10 mouse cellular contexts compared by ENCODE assay signal in the genomic region with DNA sequence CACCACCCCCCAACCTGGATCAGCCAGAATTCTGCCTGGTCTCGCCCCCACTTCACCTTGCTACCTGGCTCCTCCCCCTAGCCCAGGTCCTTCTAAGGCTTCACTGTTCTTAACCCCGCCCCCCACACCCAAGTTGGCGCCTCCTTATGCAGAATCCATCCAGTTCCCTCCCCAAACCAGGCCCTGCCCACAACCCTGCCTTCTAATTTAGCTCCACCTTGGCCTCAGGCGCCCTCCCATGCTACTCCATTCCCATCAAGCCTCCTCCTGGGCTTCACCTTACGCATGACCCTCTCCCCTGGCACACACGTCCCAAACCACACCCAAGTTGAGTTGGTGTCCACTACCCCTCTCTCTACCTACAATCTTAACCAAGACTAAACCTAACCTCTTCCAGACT. TPM values are rescaled to one million over a fixed set of nuclear protein-coding genes. Genes with fewer than 3 reads are reported as not detected.
DNase-seq lines count a peak whose midpoint lies in the region; ATAC-seq and TF ChIP-seq lines count a peak whose summit lies in the region.
"Had no signal": no experiment of that assay in that cellular context is flagged by ENCODE, and none has a peak within 500 bp of the region (broad histone marks: within the 10 kb centered on the region; RNA-seq: fewer than 3 reads in every experiment).

No protein-coding gene starts in this region.

- H3K4me2 ChIP-seq in liver, embryonic 14.5 days (ENCODE audit: low read depth) = no peak overlapping the region
- H3K4me2 ChIP-seq in liver, embryonic 12.5 days = no peak overlapping the region
- peak overlapping the region; percentile 29; the same call in 1 of the 2 replicates for H3K4me2 ChIP-seq in embryonic facial prominence, embryonic 15.5 days (replicated peaks)

- H3K36me3 ChIP-seq in liver, embryonic 14.5 days (replicated peaks; ENCODE audit: control insufficient read depth, insufficient read depth, low read depth) = no peaks in the 10 kb centered on the region
- H3K36me3 ChIP-seq in liver, embryonic 12.5 days = no peaks in the 10 kb centered on the region
- peaks cover 10% of the 10 kb centered on the region for H3K36me3 ChIP-seq in embryonic facial prominence, embryonic 15.5 days

- TF ChIP-seq EP300 in liver, embryonic 14.5 days (IDR thresholded peaks at IDR 0.05; ENCODE audit: low read depth) = no peak

- H3K27me3 ChIP-seq in liver, embryonic 14.5 days (ENCODE audit: control insufficient read depth, insufficient read depth, low read length) = peaks cover 26% of the 10 kb centered on the region
- peaks cover 56% of the 10 kb centered on the region for H3K27me3 ChIP-seq in liver, embryonic 12.5 days (replicated peaks)
- no peaks in the 10 kb centered on the region for H3K27me3 ChIP-seq in cerebellum, adult 2 months (ENCODE audit: control insufficient read depth, insufficient read depth, low read length)
- peaks cover 44% of the 10 kb centered on the region for H3K27me3 ChIP-seq in embryonic facial prominence, embryonic 15.5 days
- H3K27me3 ChIP-seq: Patski had no signal

- DNase-seq in liver, embryonic 14.5 days (ENCODE audit: low read depth in 3 of 3, low spot score in 3 of 3) = no peak
- DNase-seq in cerebellum, adult 2 months = peak; percentile 35 to 49
- DNase-seq in layer of hippocampus, postnatal 10 days (ENCODE audit: low spot score in 2 of 2) = no peak
- no peak for DNase-seq in ovary, postnatal 10 days (ENCODE audit: low spot score)
- DNase-seq in adrenal gland, postnatal 36 days = no peak

- no peak overlapping the region for H3K9ac ChIP-seq in liver, embryonic 14.5 days (replicated peaks)
- H3K9ac ChIP-seq in liver, embryonic 12.5 days = no peak overlapping the region
- no peak overlapping the region for H3K9ac ChIP-seq in embryonic facial prominence, embryonic 15.5 days

- TF ChIP-seq POLR2A in cerebellum, adult 2 months (IDR thresholded peaks at IDR 0.05; ENCODE audit: borderline replicate concordance, insufficient read depth, low read length) = no peak

- H3K4me1 ChIP-seq in liver, embryonic 14.5 days (replicated peaks; ENCODE audit: control insufficient read depth in 2 of 2, insufficient read depth in 2 of 2, low read length in 1 of 2) = no peaks in the 10 kb centered on the region
- no peaks in the 10 kb centered on the region for H3K4me1 ChIP-seq in liver, embryonic 12.5 days
- no peaks in the 10 kb centered on the region for H3K4me1 ChIP-seq in cerebellum, adult 2 months (ENCODE audit: control insufficient read depth, insufficient read depth, low read length)
- H3K4me1 ChIP-seq in embryonic facial prominence, embryonic 15.5 days = peaks cover 9% of the 10 kb centered on the region

- TF ChIP-seq CTCF in liver, embryonic 14.5 days (IDR thresholded peaks at IDR 0.05; ENCODE audit: low read depth) = no peak
- TF ChIP-seq CTCF in cerebellum, adult 2 months (IDR thresholded peaks at IDR 0.05; ENCODE audit: borderline replicate concordance, insufficient read depth, low read depth, low read length) = no peak

- no peak overlapping the region for H3K4me3 ChIP-seq in liver, embryonic 14.5 days (ENCODE audit: insufficient read depth in 1 of 2, low read depth in 2 of 2, low read length in 2 of 2)
- no peak overlapping the region for H3K4me3 ChIP-seq in liver, embryonic 12.5 days
- H3K4me3 ChIP-seq in cerebellum, adult 2 months (replicated peaks; ENCODE audit: insufficient read depth, low read depth, low read length) = peak overlapping the region; percentile 60
- 0 out of 2 replicates have a peak overlapping the region, but pooled peaks have one; percentile 12 for H3K4me3 ChIP-seq in embryonic facial prominence, embryonic 15.5 days (replicated peaks)

- H3K27ac ChIP-seq in liver, embryonic 14.5 days = no peak overlapping the region
- H3K27ac ChIP-seq in liver, embryonic 12.5 days = no peak overlapping the region
- H3K27ac ChIP-seq in cerebellum, adult 2 months (ENCODE audit: insufficient read depth, low read length) = no peak overlapping the region
- no peak overlapping the region for H3K27ac ChIP-seq in embryonic facial prominence, embryonic 15.5 days (replicated peaks)

- ATAC-seq in liver, embryonic 14.5 days (ENCODE audit: insufficient read depth) = peak; percentile 18; the same call in 1 of the 2 replicates
- no peak for ATAC-seq in liver, embryonic 12.5 days
- no peak for ATAC-seq in embryonic facial prominence, embryonic 15.5 days (ENCODE audit: insufficient number of reproducible peaks, low FRiP score, low TSS enrichment, low read depth)
- ATAC-seq in megakaryocyte progenitor cell, adult 5-6 weeks (replicated peaks; ENCODE audit: poor library complexity) = peak; percentile 26; the same call in 1 of the 2 replicates
- ATAC-seq: Patski had no signal

- H3K9me3 ChIP-seq in liver, embryonic 14.5 days (ENCODE audit: control insufficient read depth, low read length) = no peaks in the 10 kb centered on the region
- no peaks in the 10 kb centered on the region for H3K9me3 ChIP-seq in liver, embryonic 12.5 days (replicated peaks)
- H3K9me3 ChIP-seq in embryonic facial prominence, embryonic 15.5 days (replicated peaks) = no peaks in the 10 kb centered on the region

- 6% methylated on average over 6 of the region's 6 CpGs for WGBS in liver, embryonic 14.5 days (ENCODE audit: insufficient replicate concordance)
- 7% methylated on average over 6 of the region's 6 CpGs for WGBS in liver, embryonic 12.5 days (ENCODE audit: insufficient replicate concordance)
- WGBS in cerebellum, adult 2 months = 37% methylated on average over 6 of the region's 6 CpGs
- WGBS in embryonic facial prominence, embryonic 15.5 days = 3% methylated on average over 6 of the region's 6 CpGs

RNA-seq across cellular contexts. Expression of a gene that starts 1.4 kb away (rescaled TPM):
- polyA plus RNA-seq in liver, embryonic 14.5 days (2012; rRNA removed) = 0.02 TPM in 2 replicates
- polyA plus RNA-seq in liver, embryonic 14.5 days (2014; fragmentation: Nextera tagmentation; extraction: Ambion mirVana) = not detected in 2 replicates
- polyA plus RNA-seq in liver, embryonic 12.5 days (2016; fragmentation: Nextera tagmentation; extraction: Ambion mirVana) = 0.02 TPM in 1 of 2 replicates, not detected in the other
- polyA plus RNA-seq in cerebellum, adult 2 months (2012; rRNA removed) = 105 and 114 TPM in 2 replicates
- polyA plus RNA-seq in embryonic facial prominence, embryonic 15.5 days (2015; fragmentation: Nextera tagmentation; extraction: Ambion mirVana) = 0.21 and 1.1 TPM in 2 replicates
- total RNA-seq in megakaryocyte progenitor cell, adult 5-6 weeks (2015) = 0.49 TPM in 1 of 2 replicates, not detected in the other
- total RNA-seq in megakaryocyte progenitor cell, adult 5-6 weeks (2017) = not detected in 2 replicates
- total RNA-seq in layer of hippocampus, postnatal 10 days (2021) = 1 to 10 TPM; 7.1 to 8.1 TPM
- total RNA-seq in adrenal gland, postnatal 36 days (2021) = 1 to 10 TPM; 1.1 TPM
- polyA plus RNA-seq: heart, postnatal 0 days had no signal

RNA-seq across cellular contexts. Expression of a gene that starts 23.4 kb away (rescaled TPM):
- 9.4 and 11.7 TPM in 2 replicates for polyA plus RNA-seq in liver, embryonic 14.5 days (2012; rRNA removed)
- 6.7 and 7.5 TPM in 2 replicates for polyA plus RNA-seq in liver, embryonic 14.5 days (2014; fragmentation: Nextera tagmentation; extraction: Ambion mirVana)
- 15.8 and 16.0 TPM in 2 replicates for polyA plus RNA-seq in liver, embryonic 12.5 days (2016; fragmentation: Nextera tagmentation; extraction: Ambion mirVana)
- polyA plus RNA-seq in cerebellum, adult 2 months (2012; rRNA removed) = 48.1 and 53.4 TPM in 2 replicates
- polyA plus RNA-seq in embryonic facial prominence, embryonic 15.5 days (2015; fragmentation: Nextera tagmentation; extraction: Ambion mirVana) = 18.0 and 22.9 TPM in 2 replicates
- 33.9 and 34.7 TPM in 2 replicates for total RNA-seq in megakaryocyte progenitor cell, adult 5-6 weeks (2015)
- 36.6 and 39.0 TPM in 2 replicates for total RNA-seq in megakaryocyte progenitor cell, adult 5-6 weeks (2017)
- 10 to 100 TPM; 28.3 to 28.6 TPM for total RNA-seq in layer of hippocampus, postnatal 10 days (2021)
- 10 to 100 TPM; 25.2 to 27.2 TPM for total RNA-seq in adrenal gland, postnatal 36 days (2021)

RNA-seq across cellular contexts. Expression of a gene that starts 43.3 kb away (rescaled TPM):
- 8.0 TPM in 2 replicates for polyA plus RNA-seq in liver, embryonic 14.5 days (2012; rRNA removed)
- polyA plus RNA-seq in liver, embryonic 14.5 days (2014; fragmentation: Nextera tagmentation; extraction: Ambion mirVana) = 4.5 and 5.1 TPM in 2 replicates
- polyA plus RNA-seq in liver, embryonic 12.5 days (2016; fragmentation: Nextera tagmentation; extraction: Ambion mirVana) = 8.7 and 9.1 TPM in 2 replicates
- 11.0 and 11.6 TPM in 2 replicates for polyA plus RNA-seq in cerebellum, adult 2 months (2012; rRNA removed)
- 12.5 and 13.6 TPM in 2 replicates for polyA plus RNA-seq in embryonic facial prominence, embryonic 15.5 days (2015; fragmentation: Nextera tagmentation; extraction: Ambion mirVana)
- total RNA-seq in megakaryocyte progenitor cell, adult 5-6 weeks (2015) = 12.7 and 13.4 TPM in 2 replicates
- 4.1 and 9.7 TPM in 2 replicates for total RNA-seq in megakaryocyte progenitor cell, adult 5-6 weeks (2017)
- total RNA-seq in layer of hippocampus, postnatal 10 days (2021) = 1 to 10 TPM; 6.7 to 8.0 TPM
- 10 to 100 TPM; 14.0 to 15.4 TPM for total RNA-seq in adrenal gland, postnatal 36 days (2021)

RNA-seq across cellular contexts. Expression of a gene that starts 45.9 kb away (rescaled TPM):
- polyA plus RNA-seq in liver, embryonic 14.5 days (2012; rRNA removed) = 11.6 and 13.6 TPM in 2 replicates
- 16.0 and 17.0 TPM in 2 replicates for polyA plus RNA-seq in liver, embryonic 14.5 days (2014; fragmentation: Nextera tagmentation; extraction: Ambion mirVana)
- 24.8 and 26.5 TPM in 2 replicates for polyA plus RNA-seq in liver, embryonic 12.5 days (2016; fragmentation: Nextera tagmentation; extraction: Ambion mirVana)
- polyA plus RNA-seq in cerebellum, adult 2 months (2012; rRNA removed) = 23.8 and 24.2 TPM in 2 replicates
- 32.3 and 35.6 TPM in 2 replicates for polyA plus RNA-seq in embryonic facial prominence, embryonic 15.5 days (2015; fragmentation: Nextera tagmentation; extraction: Ambion mirVana)
- total RNA-seq in megakaryocyte progenitor cell, adult 5-6 weeks (2015) = 22.7 and 24.3 TPM in 2 replicates
- total RNA-seq in megakaryocyte progenitor cell, adult 5-6 weeks (2017) = 39.7 and 55.8 TPM in 2 replicates
- total RNA-seq in layer of hippocampus, postnatal 10 days (2021) = 10 to 100 TPM; 18.1 to 20.6 TPM
- 10 to 100 TPM; 19.7 to 30.1 TPM for total RNA-seq in adrenal gland, postnatal 36 days (2021)

Comparison
In these comparisons a context has a peak if more than half of its experiments do, and no peak if none do; other contexts are left out.
1. ATAC-seq: peak in liver, embryonic 14.5 days (single experiment) and megakaryocyte progenitor cell, adult 5-6 weeks (single experiment); none in liver, embryonic 12.5 days (single experiment) and embryonic facial prominence, embryonic 15.5 days (single experiment).
2. DNase-seq: peak in cerebellum, adult 2 months (2 of 2); none in liver, embryonic 14.5 days (0 of 3), layer of hippocampus, postnatal 10 days (0 of 2), ovary, postnatal 10 days (single experiment) and adrenal gland, postnatal 36 days (0 of 2).
3. H3K4me3 ChIP-seq: peak in cerebellum, adult 2 months (single experiment) and embryonic facial prominence, embryonic 15.5 days (single experiment); none in liver, embryonic 14.5 days (0 of 2) and liver, embryonic 12.5 days (single experiment).
4. RNA of a gene that starts 1.4 kb away (polyA plus RNA-seq): 105 to 114 TPM in cerebellum, adult 2 months; 0.21 to 1.1 TPM in embryonic facial prominence, embryonic 15.5 days, 0.02 TPM in liver, embryonic 12.5 days and 0.02 TPM in liver, embryonic 14.5 days; every median in the first group is over 10 times any median in the second.